Mouse (Mus musculus): Measurements from ENCODE around the gene Hoxa3.

The Hoxa3 gene

GRCm38 (mm10) chr6:52221337-52221992, 8.3 kb upstream of the Hoxa3 start, which contains the start of gene Hoxa7:
Hoxa7 (minus strand) TSS chr6:52221854.
- CTCF ChIA-PET, result interaction anchor here (0.6 to 1.2 kb wide), 4 partner anchors 10 to 1042 kb away, joined by 3 to 4 read pairs (median 3); no protein-coding TSS in a partner anchor

GRCm38 (mm10) chr6:52220865-52221310, 7.8 kb upstream of the Hoxa3 start:
- CTCF ChIA-PET, result interaction anchor here (0.6 to 1.2 kb wide), 4 partner anchors 9 to 1041 kb away, joined by 3 to 4 read pairs (median 3); no protein-coding TSS in a partner anchor

GRCm38 (mm10) chr6:52220003-52220864, 7.1 kb upstream of the Hoxa3 start:
- CTCF ChIA-PET, result interaction anchor here (0.5 to 1.0 kb wide), 4 partner anchors 8 to 584 kb away, joined by 3 to 8 read pairs (median 3); no protein-coding TSS in a partner anchor

- CTCF ChIA-PET, result interaction anchor here (0.5 kb wide), 1 partner anchor 583 kb away, joined by 8 read pairs; no protein-coding TSS in a partner anchor
Measured at GRCm38 (mm10) chr6:52219234-52219942, 6.3 kb upstream of the Hoxa3 start.

- CTCF ChIA-PET, result interaction anchor here (0.5 kb wide), 1 partner anchor 37 kb away, joined by 3 read pairs; no protein-coding TSS in a partner anchor
Measured at GRCm38 (mm10) chr6:52218643-52219215, 5.6 kb upstream of the Hoxa3 start.

- CTCF ChIA-PET, result interaction anchor here (0.5 to 0.9 kb wide), 3 partner anchors 12 to 999 kb away, joined by 3 to 4 read pairs (median 3); no protein-coding TSS in a partner anchor
Measured at GRCm38 (mm10) chr6:52217895-52218642, 4.9 kb upstream of the Hoxa3 start.

GRCm38 (mm10) chr6:52217459-52217768, 4.3 kb upstream of the Hoxa3 start:
- CTCF ChIA-PET, result interaction anchor here (0.6 to 0.9 kb wide), 2 partner anchors 12 to 999 kb away, joined by 3 to 4 read pairs; no protein-coding TSS in a partner anchor

GRCm38 (mm10) chr6:52216691-52217458, 3.7 kb upstream of the Hoxa3 start:
- CTCF ChIA-PET, result no interaction called here

GRCm38 (mm10) chr6:52215771-52216535, 2.8 kb upstream of the Hoxa3 start:
- CTCF ChIA-PET, result no interaction called here

- CTCF ChIA-PET, result no interaction called here
Measured at GRCm38 (mm10) chr6:52215070-52215469, 1.9 kb upstream of the Hoxa3 start.

- CTCF ChIA-PET, result interaction anchor here (0.6 to 0.7 kb wide), 2 partner anchors 386 to 1041 kb away, joined by 4 read pairs; no protein-coding TSS in a partner anchor
Measured at GRCm38 (mm10) chr6:52214271-52214670, 1.1 kb upstream of the Hoxa3 start.

- CTCF ChIA-PET, result interaction anchor here (1.5 kb wide), 1 partner anchor 28 kb away, joined by 4 read pairs; the partner anchor contains the start of gene Hoxa10
Measured at GRCm38 (mm10) chr6:52212556-52213118, 499 bp downstream of the Hoxa3 start.

GRCm38 (mm10) chr6:52211961-52212360, 1.2 kb downstream of the Hoxa3 start:
- CTCF ChIA-PET, result interaction anchor here (0.8 to 1.5 kb wide), 2 partner anchors 9 to 29 kb away, joined by 3 to 4 read pairs; partner anchors contain the start of gene Hoxa10

- CTCF ChIA-PET, result interaction anchor here (0.8 to 1.5 kb wide), 2 partner anchors 10 to 29 kb away, joined by 3 to 4 read pairs; partner anchors contain the start of gene Hoxa10
Measured at GRCm38 (mm10) chr6:52211170-52211935, 1.8 kb downstream of the Hoxa3 start.

GRCm38 (mm10) chr6:52209685-52210046, 3.5 kb downstream of the Hoxa3 start:
- CTCF ChIA-PET, result interaction anchor here (1.0 kb wide), 1 partner anchor 12 kb away, joined by 4 read pairs; the partner anchor contains the start of gene Hoxa7

- CTCF ChIA-PET, result no interaction called here
Measured at GRCm38 (mm10) chr6:52208868-52209684, 4.1 kb downstream of the Hoxa3 start.
